Mouse (Mus musculus) megakaryocyte, embryonic 14.5 days (primary cell): ENCODE results near the gene Rdh9. TPM values are rescaled to one million over a fixed set of nuclear protein-coding genes. Genes with fewer than 3 reads are reported as not detected.
"Not testable (repeated sequence)": the region's sequence is repeated elsewhere in the genome, so short reads cannot be mapped to it uniquely, and the experiment has no call there.

Experiments
- H3K27me3 ChIP-seq: replicated peaks from 2 replicates; pipeline ENCODE3; 2012; ENCODE audit warnings: inconsistent platforms
- H3K36me3 ChIP-seq: replicated peaks from 2 replicates; pipeline ENCODE3; 2012; ENCODE audit warnings: low read length, inconsistent platforms, mixed read lengths
- H3K4me1 ChIP-seq: 2 replicates; pipeline ENCODE4 v1.6.1; 2012; ENCODE audit warnings: inconsistent platforms
- H3K4me3 ChIP-seq: replicated peaks from 2 replicates; pipeline ENCODE3; 2012; ENCODE audit warnings: moderate library complexity, mild to moderate bottlenecking, inconsistent platforms
- H3K9me3 ChIP-seq: 2 replicates; pipeline ENCODE4 v1.6.1; 2012; ENCODE audit warnings: inconsistent platforms
- FLI1 ChIP-seq: IDR thresholded peaks from 2 replicates; pipeline ENCODE4 v1.6.1; 2012; ENCODE audit warnings: low read length, inconsistent platforms, mixed read lengths
- GATA1 ChIP-seq: IDR thresholded peaks from 3 replicates; pipeline ENCODE4 v1.6.1; 2012; ENCODE audit warnings: mixed read lengths, low read length, inconsistent platforms, borderline replicate concordance
- polyA plus RNA-seq: library from polyadenylated mRNA; stranded (reverse); fragments of >175 nt; gene quantifications from 2 replicates; pipeline ENCODE4 v1.2.3, GENCODE M21; 2012; ENCODE audit warnings: low replicate concordance; ENCODE audit not compliant: insufficient read depth

Gene Rdh9
- polyA plus RNA-seq, 1 experiment, result not detected

DNA sequence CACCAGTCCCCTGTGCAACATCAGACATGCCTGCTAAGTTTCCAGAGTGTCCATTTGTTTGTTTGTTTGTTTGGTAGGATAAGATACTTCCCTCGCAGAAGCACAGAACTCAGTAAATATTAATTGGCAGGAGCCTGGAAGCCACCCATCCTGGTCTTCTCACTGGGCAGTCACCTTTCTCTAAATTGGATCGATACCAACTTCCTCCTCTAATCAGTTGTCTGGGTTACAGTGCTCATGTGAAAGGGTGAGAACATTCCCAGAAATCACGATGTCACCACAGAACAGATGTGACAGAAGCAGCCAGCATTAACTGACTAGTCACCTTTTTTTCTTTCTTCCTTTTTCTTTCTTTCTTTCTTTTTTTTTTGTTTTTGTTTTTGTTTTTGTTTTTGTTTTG, 20.9 kb upstream of the Rdh9 start:
- Histone ChIP-seq H3K4me3 (no peak overlapping the region), H3K9me3 (peaks cover 20% of the 10 kb centered on the region), H3K4me1 (peaks cover 36% of the 10 kb centered on the region), H3K27me3 (peaks cover 12% of the 10 kb centered on the region), H3K36me3 (no peaks in the 10 kb centered on the region)
- no peak for TF ChIP-seq FLI1
- TF ChIP-seq GATA1, result no peak

GRCm38 (mm10) chr10:127755770-127756468, 20.3 kb upstream of the Rdh9 start:
- peak overlapping the region; percentile 47 for H3K4me3 ChIP-seq
- no peak for TF ChIP-seq GATA1
- TF ChIP-seq FLI1, result no peak

GRCm38 (mm10) chr10:127759181-127760110, 16.7 kb upstream of the Rdh9 start, which contains the start of the genes Rdh1 and Rdh16f1:
Gene Rdh1 (plus strand): TSS chr10:127759721.
Gene Rdh16f1 (plus strand): TSS chr10:127759787.
- no peak within 1 kb of the TSS for H3K4me3 ChIP-seq
- no peaks in the 10 kb centered on the region for H3K36me3 ChIP-seq
- TF ChIP-seq GATA1, result no peak
- TF ChIP-seq FLI1, result no peak
- peaks cover 16% of the 10 kb centered on the region for H3K27me3 ChIP-seq
- H3K9me3 ChIP-seq, result peaks cover 20% of the 10 kb centered on the region
- peaks cover 14% of the 10 kb centered on the region for H3K4me1 ChIP-seq

More at GRCm38 (mm10) chr10:127755770-127756468, 20.3 kb upstream of the Rdh9 start:
- Histone ChIP-seq H3K27me3 (peaks cover 10% of the 10 kb centered on the region), H3K4me1 (peaks cover 36% of the 10 kb centered on the region), H3K9me3 (peaks cover 20% of the 10 kb centered on the region), H3K36me3 (no peaks in the 10 kb centered on the region)

DNA sequence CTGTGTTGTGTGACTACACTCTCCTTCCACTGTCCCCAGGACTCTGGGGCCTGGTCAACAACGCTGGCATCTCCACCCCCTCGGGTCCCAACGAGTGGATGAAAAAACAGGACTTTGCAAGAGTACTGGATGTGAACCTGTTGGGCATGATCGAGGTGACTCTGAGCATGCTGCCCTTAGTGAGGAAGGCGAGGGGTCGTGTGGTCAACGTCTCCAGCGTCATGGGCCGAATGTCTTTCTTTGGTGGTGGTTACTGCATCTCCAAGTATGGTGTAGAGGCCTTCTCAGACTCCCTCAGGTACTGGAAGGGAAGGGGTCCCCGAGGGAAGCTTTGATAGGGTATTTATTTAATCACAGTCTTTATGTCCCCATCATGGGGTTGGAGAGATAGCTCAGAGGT, 13.3 kb upstream of the Rdh9 start:
- H3K4me1 ChIP-seq, H3K4me3 ChIP-seq, H3K36me3 ChIP-seq: not testable (repeated sequence)
- peaks cover 14% of the 10 kb centered on the region for H3K27me3 ChIP-seq
- H3K9me3 ChIP-seq, result peaks cover 11% of the 10 kb centered on the region

DNA sequence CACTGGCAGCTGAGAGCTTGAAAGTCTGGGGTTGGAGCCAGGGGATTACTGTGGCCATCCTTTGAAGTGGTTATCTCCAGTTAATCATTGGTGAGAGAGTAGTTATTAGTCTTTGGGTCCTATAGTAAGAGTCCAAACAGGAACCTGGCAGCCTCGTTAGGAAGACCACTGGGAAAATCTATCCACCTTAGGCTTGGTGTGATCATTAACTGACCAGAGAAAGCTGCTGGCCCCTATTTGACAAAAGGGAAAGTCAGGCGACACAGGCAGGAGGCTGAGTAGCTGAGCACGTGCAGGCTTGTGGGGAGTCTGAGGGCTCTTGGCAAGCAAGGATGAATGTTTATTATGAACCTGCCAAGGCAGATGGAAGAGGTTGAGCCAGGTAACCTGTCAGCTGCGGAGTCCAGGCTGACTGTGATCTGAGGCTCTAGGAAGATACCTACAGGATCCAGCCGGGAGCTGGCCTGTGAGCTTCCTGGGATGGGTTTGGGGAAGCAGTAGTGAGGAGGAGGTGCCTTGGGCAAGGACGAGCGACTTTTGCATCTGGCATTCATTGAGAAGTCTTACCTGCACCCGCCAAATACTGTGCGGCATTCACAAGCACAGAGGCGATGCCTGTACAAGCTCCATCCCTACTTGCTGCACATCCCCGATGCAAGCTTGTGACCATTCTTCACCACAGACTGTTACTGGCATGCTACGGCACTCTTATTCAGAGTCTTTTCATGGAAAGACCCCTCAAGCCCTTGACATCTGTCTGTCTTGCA, 12.1 kb upstream of the Rdh9 start:
- TF ChIP-seq FLI1 (no peak), GATA1 (no peak)
- no peaks in the 10 kb centered on the region for H3K36me3 ChIP-seq

GRCm38 (mm10) chr10:127766564-127766963, 9.6 kb upstream of the Rdh9 start:
- no peaks in the 10 kb centered on the region for H3K36me3 ChIP-seq
- TF ChIP-seq FLI1, result no peak
- TF ChIP-seq GATA1, result no peak
- H3K4me1 ChIP-seq, result no peaks in the 10 kb centered on the region
- H3K27me3 ChIP-seq, result peaks cover 6% of the 10 kb centered on the region
- H3K9me3 ChIP-seq, result peaks cover 6% of the 10 kb centered on the region; the same call in 1 of the 2 replicates
- H3K4me3 ChIP-seq, result no peak overlapping the region

More for the DNA sequence above, 12.1 kb upstream of the Rdh9 start:
- H3K9me3 ChIP-seq, result no peaks in the 10 kb centered on the region
- H3K4me1 ChIP-seq, result no peaks in the 10 kb centered on the region
- no peak overlapping the region for H3K4me3 ChIP-seq
- H3K27me3 ChIP-seq, result peaks cover 9% of the 10 kb centered on the region

DNA sequence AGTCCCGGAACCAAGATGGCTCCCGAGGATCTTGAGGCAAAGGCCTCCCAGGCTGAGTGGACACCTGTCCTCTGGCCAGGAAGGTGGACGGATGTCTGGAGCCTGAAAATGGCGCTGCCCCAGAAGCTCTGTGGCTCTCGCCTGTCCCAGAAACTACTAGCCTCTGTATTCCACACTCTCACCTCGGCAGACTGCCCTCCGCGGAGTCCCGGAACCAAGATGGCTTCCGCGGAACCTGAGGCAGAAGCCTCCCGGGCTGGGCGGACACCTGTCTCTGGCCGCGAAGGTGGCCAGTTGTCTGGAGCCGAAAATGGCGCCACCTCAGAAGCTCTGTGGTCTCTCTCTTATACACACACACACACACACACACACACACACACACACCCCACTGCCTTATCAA, 6.1 kb downstream of the Rdh9 start:
- not testable (repeated sequence) for H3K27me3 ChIP-seq, H3K4me1 ChIP-seq, H3K4me3 ChIP-seq, H3K9me3 ChIP-seq, H3K36me3 ChIP-seq

DNA sequence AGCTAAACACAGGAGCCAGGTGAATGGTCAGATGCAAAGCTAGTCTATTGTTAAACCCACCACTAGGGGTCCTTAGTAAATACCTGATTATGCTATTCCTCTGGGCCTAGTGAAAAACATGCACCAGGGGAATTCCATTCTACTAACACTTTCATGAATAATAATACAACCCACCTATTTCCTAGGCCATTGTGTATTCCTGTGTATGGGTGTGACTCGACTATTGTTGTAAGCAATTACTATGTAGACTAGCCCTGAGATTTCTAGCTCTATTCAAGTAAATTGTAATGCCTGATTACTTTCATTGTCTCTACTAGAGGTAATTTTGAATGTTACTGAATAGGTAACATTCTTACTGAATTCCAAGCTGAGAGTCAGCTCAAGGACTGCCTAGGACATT, 9.2 kb downstream of the Rdh9 start:
- H3K9me3 ChIP-seq, result peaks cover 16% of the 10 kb centered on the region
- not testable (repeated sequence) for H3K4me1 ChIP-seq, H3K27me3 ChIP-seq, H3K36me3 ChIP-seq, H3K4me3 ChIP-seq

GRCm38 (mm10) chr10:127799295-127799694, 23.1 kb downstream of the Rdh9 start:
- TF ChIP-seq GATA1 (no peak), FLI1 (no peak)
- H3K4me3 ChIP-seq, result no peak overlapping the region
- no peaks in the 10 kb centered on the region for H3K4me1 ChIP-seq
- H3K27me3 ChIP-seq, result no peaks in the 10 kb centered on the region
- peaks cover 14% of the 10 kb centered on the region for H3K9me3 ChIP-seq
- no peaks in the 10 kb centered on the region for H3K36me3 ChIP-seq

- Histone ChIP-seq H3K4me1 (no peaks in the 10 kb centered on the region), H3K36me3 (no peaks in the 10 kb centered on the region), H3K9me3 (peaks cover 10% of the 10 kb centered on the region), H3K4me3 (no peak within 1 kb of the TSS), H3K27me3 (no peaks in the 10 kb centered on the region)
- TF ChIP-seq GATA1, result no peak
- no peak for TF ChIP-seq FLI1
Observed at GRCm38 (mm10) chr10:127800891-127801290, 24.7 kb downstream of the Rdh9 start, which contains the start of gene Rdh16. Gene Rdh16 (plus strand): TSS chr10:127801152.
